Mouse (Mus musculus) cerebellum, postnatal 14 days (tissue): ENCODE results near the gene Olfr521.
"Not testable (repeated sequence)": the region's sequence is repeated elsewhere in the genome, so short reads cannot be mapped to it uniquely, and the experiment has no call there.

Source experiments
- DNase-seq, 2 experiments: peaks; one replicate each; pipeline ENCODE4 v3.0.0; 2021; ENCODE audit warnings: mixed read lengths in 2 of 2

The Olfr521 gene

GRCm38 (mm10) chr7:99763207-99763606 lies at the start of gene Olfr521:
TSS of gene Olfr521 (plus strand) at chr7:99763507.
- DNase-seq: no peak

DNA sequence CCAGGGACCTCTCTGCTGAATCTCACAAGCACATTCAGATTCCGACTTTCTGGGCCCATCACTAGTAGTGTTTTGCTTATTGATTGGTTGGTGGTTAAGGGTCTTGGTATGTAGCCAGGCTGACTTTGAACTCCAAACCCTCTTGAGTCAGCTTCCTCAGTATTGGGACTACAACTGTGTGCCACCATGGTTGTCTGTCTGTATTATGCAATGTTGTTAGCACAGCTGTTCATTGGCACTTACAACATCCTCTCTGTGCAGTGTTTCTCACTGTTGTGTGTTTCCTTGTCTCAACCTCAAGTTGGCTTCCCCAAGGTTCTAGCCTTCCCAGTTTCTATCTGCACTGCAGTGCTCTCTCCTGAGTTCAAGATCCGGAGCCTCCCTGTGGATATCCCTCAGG lies 46.8 kb upstream of the Olfr521 start:
- no peak for DNase-seq

DNA sequence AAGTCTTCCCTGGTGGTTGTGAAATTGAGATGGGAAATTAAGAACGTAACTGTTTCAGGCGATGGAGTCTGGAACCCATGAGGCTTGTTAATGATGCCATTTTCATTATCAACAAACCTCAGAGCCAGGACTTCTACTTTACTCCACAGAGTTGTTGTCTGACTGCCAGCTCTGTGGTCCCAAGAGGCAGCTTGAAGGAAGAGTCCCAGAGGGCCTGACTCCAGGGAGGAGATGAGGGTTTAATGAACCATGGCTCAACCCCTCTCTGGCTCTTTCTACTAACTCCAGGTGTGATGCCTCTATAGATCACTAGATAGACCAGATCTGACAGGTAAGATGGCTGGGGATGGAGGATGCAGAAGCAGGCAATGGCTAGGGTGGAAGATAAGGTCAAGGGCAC lies 33.3 kb upstream of the Olfr521 start, which contains the start of gene Olfr520:
TSS of gene Olfr520 (plus strand) at position 301 of the 400 bp plus-strand sequence.
- no peak for DNase-seq

GRCm38 (mm10) chr7:99734612-99735011 lies 28.7 kb upstream of the Olfr521 start:
- DNase-seq: no peak

- DNase-seq: not testable (repeated sequence)
Measured at GRCm38 (mm10) chr7:99735491-99735890, 27.8 kb upstream of the Olfr521 start.

GRCm38 (mm10) chr7:99739276-99739675 lies 24.0 kb upstream of the Olfr521 start:
- DNase-seq: no peak

- DNase-seq: no peak
Measured at GRCm38 (mm10) chr7:99781385-99781784, 18.1 kb downstream of the Olfr521 start.

DNA sequence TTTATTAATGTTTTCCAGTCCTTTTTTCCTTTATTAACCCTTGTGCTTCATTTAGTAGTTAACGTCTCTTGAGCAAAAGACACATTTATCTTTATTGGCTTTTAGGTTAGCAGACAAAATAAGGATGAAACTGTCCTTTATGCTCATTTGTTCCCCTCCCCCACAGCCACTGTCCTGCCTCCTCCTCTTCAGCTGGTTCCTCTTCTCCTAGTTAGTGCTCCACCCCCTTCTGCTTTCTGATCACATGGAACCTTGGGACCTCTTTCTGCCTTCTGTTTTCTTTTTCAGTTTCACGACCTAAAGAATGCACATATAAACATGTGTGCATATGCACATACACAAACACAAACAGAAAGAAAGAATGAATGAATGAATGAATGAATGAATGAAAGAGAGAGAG lies 18.6 kb downstream of the Olfr521 start:
- no peak for DNase-seq

GRCm38 (mm10) chr7:99783421-99783820 lies 20.1 kb downstream of the Olfr521 start:
- no peak for DNase-seq

DNA sequence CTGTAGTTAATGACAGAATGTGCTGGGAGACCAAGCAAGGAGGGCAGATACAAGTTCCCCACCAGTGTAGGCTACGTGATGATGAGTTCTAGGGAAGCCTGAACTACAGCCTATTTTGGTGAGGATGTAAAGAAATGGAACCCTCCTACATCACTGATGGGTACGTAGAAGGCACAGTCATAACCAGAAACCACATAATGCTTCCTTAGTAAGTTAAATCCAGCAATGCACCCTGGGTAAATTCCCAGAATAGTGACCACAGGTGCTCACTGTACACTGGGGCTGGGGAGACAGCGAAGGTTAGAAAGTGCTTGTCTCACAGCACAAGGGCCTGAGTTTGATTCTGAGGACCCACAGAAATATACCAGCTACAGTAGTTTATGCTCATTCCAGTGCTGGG lies 22.2 kb downstream of the Olfr521 start:
- no peak for DNase-seq

- DNase-seq: no peak
Measured at GRCm38 (mm10) chr7:99786774-99787173, 23.5 kb downstream of the Olfr521 start.

DNA sequence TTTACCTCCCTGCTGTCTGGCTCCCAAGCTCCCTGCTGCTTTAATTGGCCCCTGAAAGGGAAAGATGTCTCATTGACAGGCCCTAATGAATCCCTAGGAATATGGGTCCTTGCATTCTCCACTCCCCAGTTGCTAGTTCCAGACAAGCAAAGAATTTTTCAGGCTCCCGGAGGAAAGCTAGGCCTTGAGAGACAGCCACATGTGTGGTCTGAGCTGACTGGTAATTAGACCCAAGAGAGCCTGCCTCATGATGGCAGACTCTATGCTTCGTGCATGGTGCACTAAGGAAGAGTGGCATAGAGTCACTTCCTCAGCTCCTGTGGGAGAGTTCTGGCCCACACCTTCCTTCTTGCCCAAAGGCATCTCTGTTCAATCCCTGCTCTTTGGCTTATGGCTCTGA lies 24.6 kb downstream of the Olfr521 start:
- DNase-seq: no peak

- no peak for DNase-seq
Measured at GRCm38 (mm10) chr7:99788563-99788962, 25.3 kb downstream of the Olfr521 start.

DNA sequence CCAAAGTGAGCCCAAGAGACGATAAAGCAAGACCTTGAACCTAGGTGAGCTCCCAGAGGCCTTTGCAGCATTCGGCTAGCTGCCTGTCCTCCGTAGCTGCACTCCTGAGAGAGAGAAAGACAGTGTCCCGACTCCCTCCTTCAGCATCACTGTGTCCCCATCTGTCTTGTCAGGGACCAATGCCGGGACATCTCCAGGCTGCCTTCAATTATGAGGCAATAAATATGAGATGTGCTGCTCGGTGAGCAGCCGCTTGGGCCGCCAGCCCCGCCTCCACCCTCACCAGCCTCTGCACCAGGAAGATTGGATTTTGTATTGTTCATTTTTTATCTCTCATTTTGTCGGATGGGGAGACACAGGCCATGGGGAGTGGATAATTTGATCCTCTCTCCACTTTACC lies 27.5 kb downstream of the Olfr521 start:
- no peak for DNase-seq

DNA sequence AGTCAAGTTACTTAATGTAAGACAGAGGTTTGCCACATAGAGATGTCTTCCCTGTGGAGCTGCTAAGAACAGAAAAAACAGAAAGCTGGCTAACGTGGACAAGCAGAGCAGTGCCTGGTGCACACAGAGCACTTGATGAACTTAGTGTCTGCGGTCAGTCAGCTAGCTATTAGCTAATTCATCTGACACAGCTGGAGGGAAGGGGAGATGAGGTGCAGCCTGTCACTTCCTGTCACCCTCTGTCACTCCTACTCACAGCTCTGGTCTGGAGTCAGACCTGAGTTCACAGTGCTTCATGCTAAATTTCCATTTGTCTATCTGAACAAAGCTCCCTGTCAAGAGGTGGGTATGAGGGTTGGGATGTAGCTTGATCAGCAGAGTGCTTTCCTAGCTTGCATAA lies 30.8 kb downstream of the Olfr521 start:
- DNase-seq: no peak

DNA sequence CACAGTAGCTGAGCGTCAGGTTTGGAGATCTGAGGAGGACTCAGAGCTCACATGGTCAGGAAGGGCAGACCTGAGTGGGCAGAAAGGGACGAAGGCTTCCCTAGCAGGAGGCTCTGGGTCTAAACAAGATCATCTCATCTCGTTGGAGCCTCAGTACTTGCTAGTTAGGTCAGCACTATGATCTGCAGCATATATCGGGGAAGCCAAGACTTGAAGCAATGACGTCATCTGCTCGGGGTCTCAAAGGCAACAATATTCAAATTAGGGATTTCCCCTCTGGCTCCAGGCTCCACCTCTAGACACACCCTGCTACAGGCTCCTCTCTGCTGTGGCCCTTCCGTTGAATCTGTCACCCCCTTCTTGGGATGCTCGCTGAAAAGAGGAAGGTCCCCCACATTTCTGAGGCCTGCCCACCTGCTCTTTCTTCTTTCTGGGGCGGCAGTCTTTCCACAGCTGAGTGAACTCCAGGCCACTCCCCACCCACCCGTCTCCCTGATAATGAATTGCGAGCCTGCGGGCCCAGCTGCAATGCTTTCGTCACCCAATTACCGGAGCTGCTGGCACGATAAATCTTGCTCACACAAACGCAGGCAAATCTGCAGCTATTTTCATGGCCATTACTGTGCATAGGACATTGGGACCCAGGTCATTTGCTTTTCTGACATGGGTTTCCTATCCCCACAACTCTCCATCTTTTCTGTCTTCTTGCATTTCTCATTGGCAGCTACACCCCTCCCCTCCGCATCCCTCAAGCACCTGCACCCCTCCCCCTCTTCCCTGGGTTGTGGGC lies 32.1 kb downstream of the Olfr521 start:
- peak; percentile 32 to 34 for DNase-seq

DNA sequence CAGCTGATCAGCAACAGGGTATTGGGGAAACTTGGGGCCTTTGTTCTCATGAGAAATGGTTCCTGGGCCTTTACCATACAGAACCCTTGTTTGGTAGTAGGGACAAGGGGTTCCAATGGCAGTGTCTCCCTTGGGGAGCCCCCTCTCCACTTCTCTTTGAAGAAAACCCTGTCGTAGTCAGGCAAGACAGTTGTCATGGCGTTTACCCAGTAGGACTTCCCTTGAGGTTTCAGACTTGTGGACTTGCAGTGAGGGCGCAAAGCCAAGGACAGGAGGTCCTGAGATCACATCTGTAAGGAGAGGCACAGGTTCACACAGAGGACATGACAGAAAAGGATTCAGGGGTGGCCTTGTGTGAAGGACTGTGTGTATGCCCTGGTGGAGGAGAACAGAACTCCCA lies 33.2 kb downstream of the Olfr521 start:
- peak in 1 of 2 experiments; percentile 7 for DNase-seq

DNA sequence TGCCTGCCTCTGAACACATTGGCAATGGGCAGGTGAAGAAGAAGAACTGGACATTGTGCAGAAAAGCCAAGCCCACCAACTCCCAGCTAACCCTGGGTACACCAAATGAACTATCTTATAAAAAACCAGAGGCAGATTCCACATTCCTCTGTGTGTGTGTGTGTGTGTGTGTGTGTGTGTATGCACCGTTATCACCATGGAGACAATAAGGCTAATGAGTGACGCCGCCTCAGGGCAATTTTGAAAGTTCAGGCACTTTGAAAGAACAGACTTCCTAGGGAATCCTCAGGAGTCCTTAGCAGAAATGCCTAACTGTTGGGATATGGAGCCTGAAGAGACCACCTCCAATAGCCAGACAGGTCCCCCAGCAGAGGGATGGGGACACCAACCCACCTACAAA lies 34.0 kb downstream of the Olfr521 start:
- DNase-seq: no peak

- peak; percentile 89 to 90 for DNase-seq
Measured at GRCm38 (mm10) chr7:99797911-99798647, 34.8 kb downstream of the Olfr521 start.

DNA sequence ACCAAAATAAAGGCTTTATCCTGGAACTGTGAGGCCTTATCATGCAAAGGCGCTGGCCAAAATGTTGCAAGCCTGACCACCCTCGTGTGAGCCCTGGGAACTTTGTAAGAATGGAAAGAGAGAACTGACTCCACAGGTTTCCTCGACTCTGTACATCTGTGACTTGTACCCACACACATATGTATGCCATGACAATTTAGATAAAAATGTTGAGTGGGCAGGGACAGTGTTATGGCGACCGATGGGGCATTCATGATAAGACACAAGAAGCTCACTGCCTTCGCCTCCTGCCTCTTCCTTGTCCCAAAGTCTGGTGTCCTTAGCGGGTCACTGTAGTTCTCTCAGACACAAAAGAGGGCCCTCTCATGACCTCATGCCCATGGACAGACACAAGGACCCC lies 35.8 kb downstream of the Olfr521 start:
- no peak for DNase-seq

- DNase-seq: no peak
Measured at GRCm38 (mm10) chr7:99803535-99803934, 40.2 kb downstream of the Olfr521 start.

GRCm38 (mm10) chr7:99804033-99804432 lies 40.7 kb downstream of the Olfr521 start:
- not testable (repeated sequence) for DNase-seq

- no peak for DNase-seq
Measured at GRCm38 (mm10) chr7:99805340-99805739, 42.0 kb downstream of the Olfr521 start.

DNA sequence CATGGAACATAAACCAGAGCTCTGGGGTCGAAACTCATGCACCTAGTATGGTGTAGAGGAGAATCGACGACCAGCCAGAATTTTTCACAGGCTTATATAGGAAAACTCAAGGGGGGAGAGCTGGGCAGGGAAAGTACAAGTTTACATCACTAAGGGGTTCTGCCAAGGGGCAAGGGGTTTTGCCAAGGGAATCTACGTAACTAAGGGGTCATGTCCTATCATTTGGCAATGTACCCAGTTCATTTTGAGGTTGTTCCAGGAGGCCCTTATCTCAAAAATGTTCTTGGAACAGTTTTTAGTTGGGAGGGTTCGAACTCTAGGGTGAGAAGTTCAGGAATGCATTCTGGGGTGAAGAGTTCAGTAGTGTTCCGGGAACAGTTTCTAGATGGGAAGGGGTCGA lies 43.7 kb downstream of the Olfr521 start:
- DNase-seq: not testable (repeated sequence)
